Mouse (Mus musculus) erythroblast, embryonic 14.5 days (primary cell): ENCODE measurements around the gene Os9.

Source experiments
- GATA1 ChIP-seq: IDR thresholded peaks from 2 replicates; pipeline ENCODE4 v1.6.1; 2012; ENCODE audit warnings: low read length, inconsistent platforms, mixed read lengths
- TAL1 ChIP-seq: IDR thresholded peaks from 3 replicates; pipeline ENCODE4 v1.6.1; 2012; ENCODE audit warnings: low read length, inconsistent platforms, mixed read lengths

- no peak for TF ChIP-seq GATA1
- no peak for TF ChIP-seq TAL1
Observed at GRCm38 (mm10) chr10:127101151-127101550, 19.8 kb downstream of the Os9 start.
